Mouse (Mus musculus) cerebellum, adult 2 months (tissue): Measurements from ENCODE around the gene Cbs.

Experiments
- CTCF ChIP-seq: fragments of 200-500 bp; IDR thresholded peaks from 2 replicates; pipeline ENCODE4 v1.5.1; 2011; ENCODE audit warnings: low read depth, mild to moderate bottlenecking, control low read depth, low read length, moderate library complexity, borderline replicate concordance; ENCODE audit not compliant: insufficient read depth
- POLR2A ChIP-seq: fragments of 200-500 bp; IDR thresholded peaks from 2 replicates; pipeline ENCODE4 v1.6.1; 2011; ENCODE audit warnings: low read length, control low read depth, borderline replicate concordance; ENCODE audit not compliant: insufficient read depth

DNA sequence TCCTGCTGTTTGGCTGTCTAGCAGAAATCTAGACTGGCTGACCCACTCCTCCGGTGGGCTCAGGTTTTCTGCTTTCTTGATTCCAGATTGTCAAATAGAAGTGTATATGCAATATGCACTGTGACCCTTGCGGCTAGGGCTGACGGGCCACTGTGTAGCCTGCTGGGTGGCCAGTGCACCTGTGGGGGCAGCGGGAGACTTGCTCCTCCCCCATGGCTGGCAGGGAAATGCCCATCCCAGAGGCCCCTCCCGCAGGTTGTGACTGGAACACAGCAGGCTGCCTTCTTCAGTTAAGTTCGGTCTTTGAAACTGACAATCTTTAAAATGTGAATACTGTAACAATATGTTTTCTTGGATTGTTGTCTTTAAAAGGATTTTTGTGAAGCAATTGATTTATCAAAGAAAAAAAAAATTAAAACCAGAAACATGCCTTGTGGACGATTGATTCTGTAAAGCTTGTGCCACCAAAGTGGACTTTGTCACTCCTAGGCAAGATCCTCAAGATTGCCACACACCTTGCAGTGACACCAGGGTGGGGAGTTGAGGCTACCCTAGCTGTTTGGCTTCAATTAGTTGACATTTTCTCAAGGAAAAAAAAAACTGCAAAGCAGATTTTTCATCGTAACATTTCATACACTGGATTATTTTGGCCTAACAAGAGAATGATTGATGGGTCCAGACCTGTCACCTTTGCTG lies 29.6 kb downstream of the Cbs start:
- no peak for TF ChIP-seq POLR2A
- no peak for TF ChIP-seq CTCF
